Mouse (Mus musculus) CH12.LX (cell line): ENCODE data around the gene Cyp39a1.

Experiments used
- MAX ChIP-seq: IDR thresholded peaks from 2 replicates; pipeline ENCODE4 v1.6.1; 2011; ENCODE audit warnings: low read length, improper control_type of control experiment
- POLR2A ChIP-seq: IDR thresholded peaks from 2 replicates; pipeline ENCODE4 v1.6.1; 2011; ENCODE audit warnings: low read depth, mild to moderate bottlenecking, improper control_type of control experiment, low read length

DNA sequence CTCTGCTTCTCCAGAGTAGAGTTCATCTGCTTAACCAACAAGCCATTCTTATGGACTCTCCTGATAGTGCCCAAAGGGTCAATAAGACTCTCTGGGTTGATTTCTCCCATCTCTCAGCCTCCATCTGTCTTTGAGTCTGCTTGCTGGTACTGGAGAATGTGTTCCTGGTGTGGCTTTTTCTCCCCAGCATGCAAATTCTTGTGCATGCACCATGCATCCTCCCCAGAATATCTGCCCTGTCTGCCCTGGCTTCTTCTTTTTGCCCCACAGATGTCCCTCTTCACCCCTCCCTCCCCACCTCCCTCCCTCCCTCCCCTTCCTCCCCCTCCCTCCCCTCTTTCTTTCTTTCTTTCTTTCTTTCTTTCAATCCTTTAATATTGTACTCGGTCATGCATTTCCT lies 10.1 kb downstream of the Cyp39a1 start:
- TF ChIP-seq POLR2A (no peak), MAX (no peak)
